Mouse (Mus musculus) lung, embryonic 14.5 days (tissue): ENCODE measurements around the gene Asb18. TPM values are rescaled to one million over a fixed set of nuclear protein-coding genes. Genes with fewer than 3 reads are reported as not detected.

ENCODE experiments used
- ATAC-seq: fragments of 200-750 bp; cut with Nextera tagmentation; 2 replicates; pipeline ENCODE4 v1.8.0; 2017; ENCODE audit warnings: mild to moderate bottlenecking, moderate TSS enrichment, moderate library complexity; ENCODE audit not compliant: insufficient read depth
- DNase-seq: peaks from one replicate; pipeline ENCODE4 v3.0.0-alpha.2; 2015
- H3K27ac ChIP-seq: fragments of 300-500 bp; sonication (generic); 2 replicates; pipeline ENCODE4 v1.5.1; 2014; ENCODE audit warnings: low read depth, mild to moderate bottlenecking, moderate library complexity
- H3K27me3 ChIP-seq: fragments of 300-500 bp; sonication (generic); 2 replicates; pipeline ENCODE4 v1.6.1; 2014; ENCODE audit warnings: low read length, control low read depth; ENCODE audit not compliant: insufficient read depth
- H3K36me3 ChIP-seq: fragments of 300-500 bp; sonication (generic); 2 replicates; pipeline ENCODE4 v1.6.1; 2014; ENCODE audit warnings: control low read depth; ENCODE audit not compliant: insufficient read depth
- H3K4me1 ChIP-seq: fragments of 300-500 bp; sonication (generic); 2 replicates; pipeline ENCODE4 v1.6.1; 2014; ENCODE audit warnings: antibody characterized with exemption, control low read depth; ENCODE audit not compliant: insufficient read depth
- H3K4me2 ChIP-seq: fragments of 300-500 bp; sonication (generic); 2 replicates; pipeline ENCODE4 v1.6.1; 2014; ENCODE audit warnings: mild to moderate bottlenecking
- H3K4me3 ChIP-seq: fragments of 300-500 bp; sonication (generic); 2 replicates; pipeline ENCODE4 v1.5.1; 2014; ENCODE audit warnings: low read depth, low read length
- H3K9ac ChIP-seq: fragments of 300-500 bp; sonication (generic); 2 replicates; pipeline ENCODE4 v1.6.1; 2014
- H3K9me3 ChIP-seq: fragments of 300-500 bp; sonication (generic); 2 replicates; pipeline ENCODE4 v1.6.1; 2016; ENCODE audit warnings: low read depth, low read length, control low read depth
- CTCF ChIP-seq: IDR thresholded peaks from 2 replicates; pipeline ENCODE4 v1.5.1; 2016; ENCODE audit warnings: antibody characterized with exemption, low read depth
- WGBS: fragments of 180-500 bp; shearing (Covaris S2); extraction: QIAGEN DNeasy Blood & Tissue Kit; methylation state at CpG from one replicate; pipeline ENCODE4 v1.1.7; 2014; 5-methylcytosine and 5-hydroxymethylcytosine counted together
- polyA plus RNA-seq: library from polyadenylated mRNA; unstranded; fragments of >200 nt; fragmentation: Nextera tagmentation; extraction: Ambion mirVana; gene quantifications from 2 replicates; pipeline ENCODE4 v1.2.1, GENCODE M21; 2014

Asb18 gene
- polyA plus RNA-seq, 1 experiment from 2014 or later: not detected

DNA sequence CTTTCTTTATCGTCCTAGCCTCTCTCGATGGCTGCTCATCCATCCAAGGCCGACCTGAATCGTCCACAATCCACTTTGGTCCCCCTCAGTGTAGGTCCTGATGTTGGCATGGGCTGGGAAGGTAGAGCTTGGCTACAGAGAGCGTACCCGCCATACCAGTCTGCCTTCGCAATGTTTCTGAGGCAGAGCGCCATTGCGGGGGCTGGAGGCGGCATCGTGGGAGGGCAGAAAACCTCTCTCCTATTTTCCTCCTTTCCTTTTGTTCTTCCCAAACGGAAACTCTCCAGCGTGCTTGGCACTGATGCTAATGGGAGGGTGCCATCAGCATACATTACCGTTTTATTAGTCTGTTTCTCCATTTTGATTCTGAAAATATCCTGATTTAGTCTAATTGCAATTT lies 7.8 kb downstream of the Asb18 start:
- TF ChIP-seq CTCF: no peak
- Histone ChIP-seq H3K4me2 (no peak overlapping the region), H3K36me3 (no peaks in the 10 kb centered on the region), H3K27me3 (no peaks in the 10 kb centered on the region), H3K9ac (no peak overlapping the region), H3K27ac (no peak overlapping the region), H3K9me3 (no peaks in the 10 kb centered on the region), H3K4me3 (no peak overlapping the region), H3K4me1 (no peaks in the 10 kb centered on the region)
- DNase-seq (no peak), ATAC-seq (no peak)
- 73% methylated on average over 14 of the region's 14 CpGs for WGBS

- no peak for DNase-seq
- Histone ChIP-seq H3K9me3 (no peaks in the 10 kb centered on the region), H3K4me3 (no peak overlapping the region), H3K27me3 (0 out of 2 replicates have a peak, but pooled peaks cover 9% of the 10 kb centered on the region), H3K36me3 (no peaks in the 10 kb centered on the region), H3K4me1 (peaks cover 6% of the 10 kb centered on the region; the same call in 1 of the 2 replicates), H3K9ac (no peak overlapping the region), H3K4me2 (no peak overlapping the region), H3K27ac (no peak overlapping the region)
- no peak for ATAC-seq
- 45% methylated on average over 5 of the region's 5 CpGs for WGBS
- no peak for TF ChIP-seq CTCF
Observed at GRCm38 (mm10) chr1:90000981-90001380, 13.5 kb downstream of the Asb18 start.

DNA sequence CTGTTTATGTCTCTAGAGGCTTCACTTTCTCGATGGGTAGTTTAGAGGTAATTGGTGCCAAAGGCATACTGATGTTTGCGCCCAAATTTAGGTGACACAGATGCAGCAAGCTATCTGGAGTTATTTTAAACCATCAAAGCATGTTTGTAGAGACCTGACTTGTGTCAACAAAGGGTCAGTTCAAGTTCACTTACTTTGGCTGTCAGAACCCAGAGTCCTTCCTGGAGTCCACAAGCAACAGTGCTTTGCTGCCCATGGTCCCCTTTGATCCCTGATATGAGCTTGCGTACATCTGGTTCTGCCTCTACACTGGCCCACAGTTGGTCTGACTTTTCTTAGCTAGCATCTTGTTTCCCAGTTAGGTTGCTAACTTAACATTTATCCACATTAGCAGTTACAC lies 14.6 kb downstream of the Asb18 start:
- TF ChIP-seq CTCF: no peak
- no peaks in the 10 kb centered on the region for H3K36me3 ChIP-seq
- H3K4me2 ChIP-seq: no peak overlapping the region
- H3K27ac ChIP-seq: no peak overlapping the region
- ATAC-seq (no peak), DNase-seq (no peak)
- H3K9ac ChIP-seq: no peak overlapping the region
- peaks cover 11% of the 10 kb centered on the region for H3K27me3 ChIP-seq
- peaks cover 6% of the 10 kb centered on the region; the same call in 1 of the 2 replicates for H3K4me1 ChIP-seq
- 73% methylated on average over 3 of the region's 3 CpGs for WGBS
- no peak overlapping the region for H3K4me3 ChIP-seq
- H3K9me3 ChIP-seq: no peaks in the 10 kb centered on the region

DNA sequence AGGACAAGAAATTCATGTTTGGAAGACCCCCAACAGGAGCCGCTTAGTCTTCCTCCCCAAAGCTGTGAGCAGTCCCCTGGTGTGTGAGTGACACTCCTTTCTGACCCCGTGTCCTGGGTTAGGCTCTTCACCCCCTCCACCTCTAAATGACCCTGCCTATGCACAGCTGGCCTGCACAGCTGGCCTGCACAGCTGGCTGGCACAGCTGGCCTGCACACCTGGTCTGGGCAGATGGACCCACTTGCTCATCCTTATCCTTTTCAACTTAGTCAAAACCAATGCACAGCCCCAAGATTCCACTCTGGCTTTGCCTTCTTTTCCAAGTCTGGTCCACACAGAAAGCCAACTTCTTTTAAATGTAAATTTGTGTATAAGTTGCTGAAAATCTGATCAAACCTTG lies 15.8 kb downstream of the Asb18 start:
- H3K4me1 ChIP-seq: peaks cover 6% of the 10 kb centered on the region; the same call in 1 of the 2 replicates
- no peak for TF ChIP-seq CTCF
- H3K4me2 ChIP-seq: no peak overlapping the region
- no peak overlapping the region for H3K9ac ChIP-seq
- WGBS: 63% methylated on average over 2 of the region's 2 CpGs
- no peak overlapping the region for H3K4me3 ChIP-seq
- no peaks in the 10 kb centered on the region for H3K36me3 ChIP-seq
- ATAC-seq (no peak), DNase-seq (no peak)
- no peak overlapping the region for H3K27ac ChIP-seq
- peaks cover 22% of the 10 kb centered on the region for H3K27me3 ChIP-seq
- no peaks in the 10 kb centered on the region for H3K9me3 ChIP-seq

- Histone ChIP-seq H3K9ac (no peak overlapping the region), H3K36me3 (no peaks in the 10 kb centered on the region), H3K4me1 (peaks cover 6% of the 10 kb centered on the region; the same call in 1 of the 2 replicates), H3K9me3 (no peaks in the 10 kb centered on the region), H3K4me2 (no peak overlapping the region), H3K4me3 (no peak overlapping the region), H3K27ac (no peak overlapping the region), H3K27me3 (peaks cover 28% of the 10 kb centered on the region)
- no peak for TF ChIP-seq CTCF
- ATAC-seq (no peak), DNase-seq (peak; percentile 63)
- WGBS: 18% methylated on average over 7 of the region's 7 CpGs
Observed at GRCm38 (mm10) chr1:89998076-89998475, 16.4 kb downstream of the Asb18 start.

GRCm38 (mm10) chr1:89992256-89992655 lies 22.2 kb downstream of the Asb18 start:
- Histone ChIP-seq H3K4me1 (no peaks in the 10 kb centered on the region), H3K4me2 (peak overlapping the region; percentile 48), H3K4me3 (peak overlapping the region; percentile 20), H3K27me3 (peaks cover 40% of the 10 kb centered on the region), H3K9me3 (no peaks in the 10 kb centered on the region), H3K36me3 (no peaks in the 10 kb centered on the region), H3K9ac (no peak overlapping the region), H3K27ac (no peak overlapping the region)
- 3% methylated on average over 25 of the region's 25 CpGs for WGBS
- no peak for TF ChIP-seq CTCF
- ATAC-seq (no peak), DNase-seq (no peak)

DNA sequence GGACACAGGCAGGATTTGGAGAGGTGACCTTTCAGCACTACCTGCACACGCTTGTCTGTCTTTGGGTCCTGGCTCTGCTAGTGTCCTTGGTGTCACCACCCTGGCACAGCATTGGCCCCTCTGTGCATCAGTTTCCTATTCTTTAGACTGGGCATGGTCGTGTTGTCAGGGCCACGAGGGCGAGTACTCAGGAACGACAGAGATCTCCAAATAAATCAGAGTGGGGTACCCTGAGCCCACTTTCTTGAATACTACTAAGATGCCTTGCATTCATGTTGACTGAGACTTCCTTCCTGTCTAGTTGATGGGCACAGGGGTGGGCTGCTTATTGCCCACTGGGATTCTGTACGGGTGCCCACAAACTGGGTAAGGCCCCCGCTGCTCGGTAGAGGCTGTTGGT lies 37.2 kb downstream of the Asb18 start:
- Histone ChIP-seq H3K4me1 (no peaks in the 10 kb centered on the region; the same call in 1 of the 2 replicates), H3K4me2 (no peak overlapping the region), H3K9me3 (no peaks in the 10 kb centered on the region), H3K4me3 (no peak overlapping the region), H3K27me3 (no peaks in the 10 kb centered on the region), H3K36me3 (no peaks in the 10 kb centered on the region), H3K9ac (no peak overlapping the region), H3K27ac (no peak overlapping the region)
- WGBS: 84% methylated on average over 8 of the region's 8 CpGs
- ATAC-seq: no peak
- DNase-seq: no peak
- no peak for TF ChIP-seq CTCF

- Histone ChIP-seq H3K4me2 (no peak overlapping the region), H3K9ac (no peak overlapping the region), H3K27ac (no peak overlapping the region), H3K36me3 (no peaks in the 10 kb centered on the region), H3K9me3 (no peaks in the 10 kb centered on the region), H3K27me3 (no peaks in the 10 kb centered on the region), H3K4me3 (no peak overlapping the region), H3K4me1 (no peaks in the 10 kb centered on the region; the same call in 1 of the 2 replicates)
- DNase-seq (no peak), ATAC-seq (no peak)
- WGBS: 76% methylated on average over 8 of the region's 8 CpGs
- TF ChIP-seq CTCF: no peak
Observed at GRCm38 (mm10) chr1:89976411-89976810, 38.1 kb downstream of the Asb18 start.
